Mouse (Mus musculus): ENCODE data around the gene Lmf1.

- TF ChIP-seq CTCF (IDR thresholded peaks at IDR 0.05; ENCODE audit: borderline replicate concordance, insufficient read depth, low read length), result no peak
- TF ChIP-seq POLR2A (IDR thresholded peaks at IDR 0.05; ENCODE audit: low read depth, low read length), result no peak
Observed at GRCm38 (mm10) chr17:25576034-25576433, 2.9 kb upstream of the Lmf1 start.

Measured in embryonic fibroblast, embryonic 13.5 days (primary cell).